Mouse (Mus musculus): Measurements from ENCODE around the gene Tesk2.

DNA sequence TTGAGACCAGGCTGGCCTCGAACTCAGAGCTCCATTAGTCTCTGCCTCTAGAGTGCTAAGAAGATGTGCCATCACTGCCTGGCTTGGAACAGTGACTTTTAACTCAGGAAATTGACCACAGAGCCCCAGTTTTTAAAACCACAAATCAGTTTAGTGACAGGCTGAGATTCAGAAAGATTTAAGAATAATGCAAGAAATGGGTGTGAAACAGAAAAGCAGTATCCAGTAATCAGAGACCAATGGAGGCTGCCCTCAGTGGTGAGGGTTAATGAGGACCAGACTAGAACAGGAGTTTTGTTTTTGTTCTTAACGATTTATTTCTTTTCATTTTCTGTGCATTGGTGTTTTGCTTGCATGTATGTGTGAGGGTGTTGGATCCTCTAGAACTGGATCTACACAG lies 36.1 kb upstream of the Tesk2 start:
- TF ChIP-seq CTCF (IDR thresholded peaks at IDR 0.05; ENCODE audit: extremely low read depth, insufficient read depth, insufficient read length, insufficient replicate concordance) = no peak
- no peak for TF ChIP-seq POLR2A (IDR thresholded peaks at IDR 0.05; ENCODE audit: low read depth, low read length)

All from spleen, adult 2 months (tissue).